Comparison of ENCODE assay signal across 20 mouse cellular contexts in the genomic region with DNA sequence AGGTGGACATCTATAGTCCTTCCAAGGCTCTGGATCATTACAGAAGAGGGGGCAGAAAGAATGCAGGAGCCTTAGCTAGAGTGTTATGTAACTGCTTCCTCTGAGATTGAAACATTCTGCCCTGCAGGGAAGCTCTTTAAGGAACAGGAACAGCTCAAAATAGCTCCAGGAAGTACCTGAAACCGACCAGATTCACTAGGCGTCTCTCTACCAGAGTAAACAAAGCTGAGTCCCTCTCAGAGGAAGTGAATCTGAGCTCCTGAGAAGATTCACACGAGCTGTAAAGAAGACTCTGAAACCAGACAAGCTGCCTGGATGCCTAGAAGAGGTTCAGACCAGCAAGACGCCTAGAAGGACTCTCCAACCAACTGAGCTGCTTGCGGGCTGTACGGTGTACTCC. TPM values are rescaled to one million over a fixed set of nuclear protein-coding genes. Genes with fewer than 3 reads are reported as not detected.
DNase-seq lines count a peak whose midpoint lies in the region; ATAC-seq and TF ChIP-seq lines count a peak whose summit lies in the region.
"Had no signal": no experiment of that assay in that cellular context is flagged by ENCODE, and none has a peak within 500 bp of the region (broad histone marks: within the 10 kb centered on the region; RNA-seq: fewer than 3 reads in every experiment).

No protein-coding gene starts in this region.

- DNase-seq in gastrocnemius, adult 2 months, result peak; percentile 12
- no peak for DNase-seq in gastrocnemius, postnatal 36 days
- DNase-seq in spleen, postnatal 36 days (ENCODE audit: low spot score in 2 of 2), result peak; percentile 60 to 61
- no peak for DNase-seq in spleen, postnatal 14 days (ENCODE audit: low spot score in 2 of 2)
- DNase-seq in cerebellum, adult 9-10 months, result no peak
- no peak for DNase-seq in ovary, postnatal 14 days (ENCODE audit: low spot score)
- DNase-seq: adrenal gland, adult 8-10 months; cerebellum, postnatal 14 days; embryo, embryonic 11 days; heart, adult 2 months; kidney, postnatal 10 days; lung, embryonic 14.5 days; lung, postnatal 4 days had no signal

- intact Hi-C loops in gastrocnemius, adult 2 months (cut with DNase I), result no loop called here
- intact Hi-C loops in gastrocnemius, postnatal 36 days (cut with DNase I), result no loop called here

- TF ChIP-seq CTCF in gastrocnemius, adult 2 months (IDR thresholded peaks at IDR 0.05), result no peak

- H3K27ac ChIP-seq in gastrocnemius, adult 2 months, result peak overlapping the region; percentile 95
- H3K27ac ChIP-seq: heart, embryonic 15.5 days; limb, embryonic 10.5 days; midbrain, embryonic 12.5 days; neural tube, embryonic 13.5 days had no signal

- H3K4me3 ChIP-seq in gastrocnemius, adult 2 months, result no peak overlapping the region
- H3K4me3 ChIP-seq: heart, adult 2 months; heart, embryonic 15.5 days; midbrain, embryonic 12.5 days; neural tube, embryonic 13.5 days had no signal

- ATAC-seq in megakaryocyte progenitor cell, adult 5-6 weeks (replicated peaks; ENCODE audit: poor library complexity), result peak; percentile 38
- ATAC-seq: Patski had no signal

RNA-seq across cellular contexts. Expression of gene Nr4a1, which starts 1.5 kb away (rescaled TPM):
- 100 to 1,000 TPM; 143 to 146 TPM for total RNA-seq in gastrocnemius, adult 2 months (2021)
- 100 to 1,000 TPM; 152 to 202 TPM for total RNA-seq in gastrocnemius, postnatal 36 days (2021)
- 6.5 and 11.3 TPM in 2 replicates for total RNA-seq in megakaryocyte progenitor cell, adult 5-6 weeks (2015)
- total RNA-seq in megakaryocyte progenitor cell, adult 5-6 weeks (2017), result 7.1 and 7.9 TPM in 2 replicates

RNA-seq across cellular contexts. Expression of gene Grasp, which starts 28.6 kb away (rescaled TPM):
- 1 to 10 TPM; 5.8 to 5.9 TPM for total RNA-seq in gastrocnemius, adult 2 months (2021)
- 1 to 10 TPM; 5.7 to 6.3 TPM for total RNA-seq in gastrocnemius, postnatal 36 days (2021)
- total RNA-seq in megakaryocyte progenitor cell, adult 5-6 weeks (2015), result 0.98 and 1.1 TPM in 2 replicates
- 1.00 and 1.1 TPM in 2 replicates for total RNA-seq in megakaryocyte progenitor cell, adult 5-6 weeks (2017)

RNA-seq across cellular contexts. Expression of gene Atg101, which starts 31.5 kb away (rescaled TPM):
- total RNA-seq in gastrocnemius, adult 2 months (2021), result 10 to 100 TPM; 23.7 to 32.4 TPM
- total RNA-seq in gastrocnemius, postnatal 36 days (2021), result 10 to 100 TPM; 30.6 to 32.6 TPM
- 7.9 and 13.1 TPM in 2 replicates for total RNA-seq in megakaryocyte progenitor cell, adult 5-6 weeks (2015)
- 58.6 and 63.5 TPM in 2 replicates for total RNA-seq in megakaryocyte progenitor cell, adult 5-6 weeks (2017)

RNA-seq across cellular contexts. Expression of gene 6030408B16Rik, which starts 40.4 kb away (rescaled TPM):
- total RNA-seq in gastrocnemius, adult 2 months (2021), result under 1 TPM; 0.20 to 0.36 TPM
- under 1 TPM; 0.23 to 0.44 TPM for total RNA-seq in gastrocnemius, postnatal 36 days (2021)
- not detected in 2 replicates for total RNA-seq in megakaryocyte progenitor cell, adult 5-6 weeks (2015)
- not detected in 2 replicates for total RNA-seq in megakaryocyte progenitor cell, adult 5-6 weeks (2017)
- total RNA-seq: gastrocnemius, adult 8-10 months had no signal

Comparison
In these comparisons a context has a peak if more than half of its experiments do, and no peak if none do; other contexts are left out.
1. DNase-seq: peak in gastrocnemius, adult 2 months (single experiment) and spleen, postnatal 36 days (2 of 2); none in gastrocnemius, postnatal 36 days (0 of 2), spleen, postnatal 14 days (0 of 2), cerebellum, adult 9-10 months (single experiment) and ovary, postnatal 14 days (single experiment).
2. RNA of gene Nr4a1, which starts 1.5 kb away (total RNA-seq): 152 to 202 TPM in gastrocnemius, postnatal 36 days and 143 to 146 TPM in gastrocnemius, adult 2 months; 6.5 to 11.3 TPM in megakaryocyte progenitor cell, adult 5-6 weeks; every median in the first group is over 10 times any median in the second.